Mouse (Mus musculus): ENCODE data around the gene Slc7a11. TPM values are rescaled to one million over a fixed set of nuclear protein-coding genes. Genes with fewer than 3 reads are reported as not detected.

The Slc7a11 gene
- polyA plus RNA-seq, 1 experiment from 2014 or later, result 0.26 TPM

- Histone ChIP-seq H3K27me3 (ENCODE audit: control insufficient read depth, insufficient read depth, low read length) (no peaks in the 10 kb centered on the region), H3K27ac (ENCODE audit: low read length) (no peak overlapping the region), H3K9me3 (replicated peaks; ENCODE audit: control insufficient read depth, low read length) (no peaks in the 10 kb centered on the region), H3K36me3 (ENCODE audit: control insufficient read depth, insufficient read depth, low read length) (no peaks in the 10 kb centered on the region), H3K4me3 (replicated peaks; ENCODE audit: low read length) (no peak overlapping the region), H3K4me1 (ENCODE audit: control insufficient read depth, insufficient read depth, low read length) (no peaks in the 10 kb centered on the region), H3K4me2 (ENCODE audit: low read depth, low read length) (no peak overlapping the region), H3K9ac (ENCODE audit: low read length) (no peak overlapping the region)
- ATAC-seq (ENCODE audit: insufficient read depth, low FRiP score), result no peak
- WGBS, result 64% methylated on average over 2 of the region's 2 CpGs
Observed at GRCm38 (mm10) chr3:50185879-50186278, 257.5 kb downstream of the Slc7a11 start.

- Histone ChIP-seq H3K9me3 (replicated peaks; ENCODE audit: control insufficient read depth, low read length) (no peaks in the 10 kb centered on the region), H3K4me3 (replicated peaks; ENCODE audit: low read length) (no peak overlapping the region), H3K27ac (ENCODE audit: low read length) (no peak overlapping the region), H3K4me2 (ENCODE audit: low read depth, low read length) (no peak overlapping the region), H3K4me1 (ENCODE audit: control insufficient read depth, insufficient read depth, low read length) (no peaks in the 10 kb centered on the region), H3K9ac (ENCODE audit: low read length) (no peak overlapping the region), H3K27me3 (ENCODE audit: control insufficient read depth, insufficient read depth, low read length) (no peaks in the 10 kb centered on the region), H3K36me3 (ENCODE audit: control insufficient read depth, insufficient read depth, low read length) (no peaks in the 10 kb centered on the region)
- WGBS, result 81% methylated on average over 2 of the region's 2 CpGs
- ATAC-seq (ENCODE audit: insufficient read depth, low FRiP score), result no peak
Observed at GRCm38 (mm10) chr3:50160756-50161155, 282.7 kb downstream of the Slc7a11 start.

DNA sequence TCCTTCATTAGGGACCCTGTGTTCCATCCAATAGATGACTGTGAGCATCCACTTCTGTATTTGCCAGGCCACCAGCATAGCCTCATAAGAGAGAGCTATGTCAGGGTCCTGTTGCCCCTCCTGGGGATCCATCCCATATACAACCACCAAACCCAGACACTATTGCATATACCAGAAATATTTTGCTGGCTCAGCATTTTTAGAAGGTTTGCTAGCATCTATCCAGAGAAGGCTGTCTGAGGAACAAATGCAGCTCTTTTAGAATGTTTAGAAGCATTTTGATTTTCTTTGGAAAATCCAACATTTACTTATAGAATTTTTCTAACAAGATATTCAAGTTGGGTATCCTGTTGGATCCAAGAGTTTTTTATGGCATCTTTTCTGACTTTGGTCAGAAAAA is 299.3 kb downstream of the Slc7a11 start:
- no peaks in the 10 kb centered on the region for H3K9me3 ChIP-seq (replicated peaks; ENCODE audit: control insufficient read depth, low read length)
- H3K4me3 ChIP-seq (replicated peaks; ENCODE audit: low read length), result no peak overlapping the region
- H3K4me2 ChIP-seq (ENCODE audit: low read depth, low read length), result no peak overlapping the region
- no peak overlapping the region for H3K9ac ChIP-seq (ENCODE audit: low read length)
- no peaks in the 10 kb centered on the region for H3K36me3 ChIP-seq (ENCODE audit: control insufficient read depth, insufficient read depth, low read length)
- no peaks in the 10 kb centered on the region for H3K4me1 ChIP-seq (ENCODE audit: control insufficient read depth, insufficient read depth, low read length)
- no peak for ATAC-seq (ENCODE audit: insufficient read depth, low FRiP score)
- H3K27ac ChIP-seq (ENCODE audit: low read length), result no peak overlapping the region
- H3K27me3 ChIP-seq (ENCODE audit: control insufficient read depth, insufficient read depth, low read length), result no peaks in the 10 kb centered on the region

DNA sequence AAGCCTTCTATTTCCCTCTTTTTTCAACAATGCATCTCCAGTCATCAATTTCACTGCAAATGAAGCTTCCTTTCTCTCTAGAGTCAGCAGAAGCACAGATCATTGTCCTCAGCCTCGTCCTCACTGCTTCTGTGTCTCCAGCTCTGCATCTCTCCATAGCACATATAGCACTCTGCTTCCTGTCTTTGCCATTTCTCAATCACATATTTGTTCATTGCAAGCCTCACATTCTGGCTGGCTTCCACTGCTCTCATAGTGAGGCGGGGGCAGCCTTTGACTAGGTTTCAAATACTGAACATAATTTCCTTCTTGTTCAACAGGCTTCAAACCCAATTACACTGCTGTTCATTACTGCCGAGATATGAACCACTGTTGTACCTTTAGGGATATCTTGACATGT is 305.1 kb downstream of the Slc7a11 start:
- H3K9me3 ChIP-seq (replicated peaks; ENCODE audit: control insufficient read depth, low read length), result no peaks in the 10 kb centered on the region
- ATAC-seq (ENCODE audit: insufficient read depth, low FRiP score), result no peak
- 52% methylated on average over 3 of the region's 3 CpGs for WGBS

DNA sequence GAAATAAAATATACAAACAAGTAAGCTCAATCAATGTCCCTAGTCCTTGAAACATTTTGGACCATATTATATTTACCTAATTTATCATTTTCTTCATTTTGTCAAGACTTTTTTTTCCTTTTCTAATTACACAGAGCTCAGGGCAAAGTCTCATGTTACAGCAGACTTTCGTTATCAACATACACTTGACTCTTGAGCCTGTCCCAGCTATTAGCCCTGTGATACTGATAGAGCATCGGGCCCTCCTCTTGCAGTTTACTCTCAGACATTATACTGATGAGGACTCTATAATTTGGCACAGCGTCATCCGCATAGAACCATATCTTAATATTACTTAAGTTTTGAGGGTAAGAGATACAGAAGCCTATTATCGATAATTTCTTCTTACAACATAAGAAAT is 311.2 kb downstream of the Slc7a11 start:
- H3K4me3 ChIP-seq (replicated peaks; ENCODE audit: low read length), result no peak overlapping the region
- H3K9ac ChIP-seq (ENCODE audit: low read length), result no peak overlapping the region
- no peaks in the 10 kb centered on the region for H3K4me1 ChIP-seq (ENCODE audit: control insufficient read depth, insufficient read depth, low read length)
- no peak overlapping the region for H3K4me2 ChIP-seq (ENCODE audit: low read depth, low read length)
- no peak for ATAC-seq (ENCODE audit: insufficient read depth, low FRiP score)
- WGBS, result 81% methylated on average over 5 of the region's 5 CpGs
- no peak overlapping the region for H3K27ac ChIP-seq (ENCODE audit: low read length)
- no peaks in the 10 kb centered on the region for H3K36me3 ChIP-seq (ENCODE audit: control insufficient read depth, insufficient read depth, low read length)
- no peaks in the 10 kb centered on the region for H3K9me3 ChIP-seq (replicated peaks; ENCODE audit: control insufficient read depth, low read length)
- H3K27me3 ChIP-seq (ENCODE audit: control insufficient read depth, insufficient read depth, low read length), result no peaks in the 10 kb centered on the region

More for the DNA sequence above, 305.1 kb downstream of the Slc7a11 start:
- Histone ChIP-seq H3K27ac (ENCODE audit: low read length) (no peak overlapping the region), H3K4me1 (ENCODE audit: control insufficient read depth, insufficient read depth, low read length) (no peaks in the 10 kb centered on the region), H3K4me2 (ENCODE audit: low read depth, low read length) (no peak overlapping the region), H3K9ac (ENCODE audit: low read length) (no peak overlapping the region), H3K4me3 (replicated peaks; ENCODE audit: low read length) (no peak overlapping the region), H3K27me3 (ENCODE audit: control insufficient read depth, insufficient read depth, low read length) (no peaks in the 10 kb centered on the region), H3K36me3 (ENCODE audit: control insufficient read depth, insufficient read depth, low read length) (no peaks in the 10 kb centered on the region)

GRCm38 (mm10) chr3:50130319-50130718 is 313.1 kb downstream of the Slc7a11 start:
- Histone ChIP-seq H3K4me2 (ENCODE audit: low read depth, low read length) (no peak overlapping the region), H3K4me3 (replicated peaks; ENCODE audit: low read length) (no peak overlapping the region), H3K36me3 (ENCODE audit: control insufficient read depth, insufficient read depth, low read length) (no peaks in the 10 kb centered on the region), H3K9ac (ENCODE audit: low read length) (no peak overlapping the region), H3K9me3 (replicated peaks; ENCODE audit: control insufficient read depth, low read length) (no peaks in the 10 kb centered on the region), H3K27me3 (ENCODE audit: control insufficient read depth, insufficient read depth, low read length) (no peaks in the 10 kb centered on the region), H3K4me1 (ENCODE audit: control insufficient read depth, insufficient read depth, low read length) (no peaks in the 10 kb centered on the region), H3K27ac (ENCODE audit: low read length) (no peak overlapping the region)
- 79% methylated on average over 2 of the region's 2 CpGs for WGBS
- ATAC-seq (ENCODE audit: insufficient read depth, low FRiP score), result no peak

GRCm38 (mm10) chr3:50121001-50121400 is 322.4 kb downstream of the Slc7a11 start:
- no peaks in the 10 kb centered on the region for H3K36me3 ChIP-seq (ENCODE audit: control insufficient read depth, insufficient read depth, low read length)
- no peak overlapping the region for H3K4me3 ChIP-seq (replicated peaks; ENCODE audit: low read length)
- H3K27me3 ChIP-seq (ENCODE audit: control insufficient read depth, insufficient read depth, low read length), result no peaks in the 10 kb centered on the region
- ATAC-seq (ENCODE audit: insufficient read depth, low FRiP score), result no peak
- H3K9ac ChIP-seq (ENCODE audit: low read length), result no peak overlapping the region
- H3K4me1 ChIP-seq (ENCODE audit: control insufficient read depth, insufficient read depth, low read length), result no peaks in the 10 kb centered on the region
- no peak overlapping the region for H3K27ac ChIP-seq (ENCODE audit: low read length)
- H3K9me3 ChIP-seq (replicated peaks; ENCODE audit: control insufficient read depth, low read length), result no peaks in the 10 kb centered on the region
- WGBS, result 60% methylated on average over 1 of the region's 1 CpGs
- no peak overlapping the region for H3K4me2 ChIP-seq (ENCODE audit: low read depth, low read length)

DNA sequence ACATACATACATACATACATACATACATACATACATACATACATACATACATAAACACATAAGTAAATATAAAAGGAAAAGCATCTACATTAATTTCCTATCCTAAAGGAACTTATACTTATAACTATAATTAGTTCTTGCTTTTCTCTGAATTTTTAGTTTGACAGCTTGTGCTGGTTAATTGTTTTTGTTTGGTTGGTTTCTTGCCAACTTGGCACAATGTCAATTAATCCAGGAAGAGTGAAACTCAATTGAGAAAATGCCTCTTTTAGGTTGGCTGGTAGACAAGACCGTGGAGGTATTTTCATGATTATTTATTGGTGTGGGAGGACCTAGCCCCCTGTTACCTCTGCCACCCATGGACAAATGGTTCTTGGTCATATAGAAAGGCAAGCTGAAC is 327.1 kb downstream of the Slc7a11 start:
- H3K4me2 ChIP-seq (ENCODE audit: low read depth, low read length), result no peak overlapping the region
- H3K36me3 ChIP-seq (ENCODE audit: control insufficient read depth, insufficient read depth, low read length), result no peaks in the 10 kb centered on the region
- no peak overlapping the region for H3K9ac ChIP-seq (ENCODE audit: low read length)
- ATAC-seq (ENCODE audit: insufficient read depth, low FRiP score), result no peak
- no peaks in the 10 kb centered on the region for H3K4me1 ChIP-seq (ENCODE audit: control insufficient read depth, insufficient read depth, low read length)
- no peak overlapping the region for H3K4me3 ChIP-seq (replicated peaks; ENCODE audit: low read length)
- 49% methylated on average over 1 of the region's 1 CpGs for WGBS
- H3K27me3 ChIP-seq (ENCODE audit: control insufficient read depth, insufficient read depth, low read length), result no peaks in the 10 kb centered on the region
- no peaks in the 10 kb centered on the region for H3K9me3 ChIP-seq (replicated peaks; ENCODE audit: control insufficient read depth, low read length)
- H3K27ac ChIP-seq (ENCODE audit: low read length), result no peak overlapping the region

DNA sequence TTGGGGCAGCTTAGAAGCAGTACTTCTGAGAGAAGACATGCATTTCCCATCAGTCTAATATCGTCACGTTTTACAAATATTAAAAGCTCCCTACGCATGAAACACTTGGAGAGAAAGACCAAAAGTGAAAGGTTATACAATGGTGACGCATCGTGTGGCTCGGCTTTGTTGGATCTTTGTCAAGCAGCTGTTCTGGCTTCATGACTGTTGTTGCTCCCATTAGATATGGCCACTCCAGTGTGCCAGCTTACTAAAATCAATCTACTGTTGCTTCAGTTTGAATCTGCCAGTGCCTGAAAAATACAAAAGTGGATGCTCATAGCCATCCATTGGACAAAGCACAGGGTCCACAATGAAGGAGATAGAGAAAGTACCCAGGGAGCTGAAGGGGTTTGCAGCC is 337.9 kb downstream of the Slc7a11 start:
- Histone ChIP-seq H3K4me3 (replicated peaks; ENCODE audit: low read length) (no peak overlapping the region), H3K9ac (ENCODE audit: low read length) (no peak overlapping the region), H3K27me3 (ENCODE audit: control insufficient read depth, insufficient read depth, low read length) (no peaks in the 10 kb centered on the region), H3K4me1 (ENCODE audit: control insufficient read depth, insufficient read depth, low read length) (no peaks in the 10 kb centered on the region), H3K27ac (ENCODE audit: low read length) (no peak overlapping the region), H3K4me2 (ENCODE audit: low read depth, low read length) (no peak overlapping the region), H3K36me3 (ENCODE audit: control insufficient read depth, insufficient read depth, low read length) (no peaks in the 10 kb centered on the region), H3K9me3 (replicated peaks; ENCODE audit: control insufficient read depth, low read length) (no peaks in the 10 kb centered on the region)
- no peak; the same call in 1 of the 2 replicates for ATAC-seq (ENCODE audit: insufficient read depth, low FRiP score)
- WGBS, result 76% methylated on average over 6 of the region's 6 CpGs
